ENCODE assay signal across 8 mouse cellular contexts in the genomic region with DNA sequence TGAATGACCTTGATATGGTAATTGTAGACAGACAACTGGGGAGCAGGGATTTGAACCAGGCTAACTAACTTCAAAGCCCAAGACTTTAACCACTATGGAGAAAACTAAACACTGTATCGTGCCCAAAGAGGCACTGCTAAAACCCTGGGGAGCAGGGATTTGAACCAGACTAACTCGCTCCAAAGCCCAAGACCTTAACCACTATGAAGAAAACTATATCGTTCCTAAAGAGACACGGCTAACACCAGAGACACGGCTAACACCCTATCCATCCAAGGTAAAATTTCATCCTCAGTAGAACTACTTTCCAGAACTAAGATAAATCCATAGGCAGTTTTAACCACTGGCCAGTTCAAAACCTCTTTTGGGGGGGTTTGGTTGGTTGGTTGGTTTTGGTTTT. TPM values are rescaled to one million over a fixed set of nuclear protein-coding genes. Genes with fewer than 3 reads are reported as not detected.
DNase-seq lines count a peak whose midpoint lies in the region; ATAC-seq and TF ChIP-seq lines count a peak whose summit lies in the region.

No protein-coding gene starts in this region.

- H3K27ac ChIP-seq in kidney, postnatal 0 days: no peak overlapping the region
- no peak overlapping the region for H3K27ac ChIP-seq in embryonic facial prominence, embryonic 15.5 days (replicated peaks)
- no peak overlapping the region for H3K27ac ChIP-seq in intestine, embryonic 16.5 days (ENCODE audit: low read length)
- no peak overlapping the region for H3K27ac ChIP-seq in midbrain, postnatal 0 days (ENCODE audit: low read depth, low read length)

- no peak for TF ChIP-seq CTCF in kidney, postnatal 0 days (IDR thresholded peaks at IDR 0.05; ENCODE audit: low read depth)
- no peak for TF ChIP-seq CTCF in midbrain, postnatal 0 days (IDR thresholded peaks at IDR 0.05)

- 59% methylated on average over 5 of the region's 5 CpGs for WGBS in kidney, postnatal 0 days
- WGBS in embryonic facial prominence, embryonic 15.5 days: 43% methylated on average over 5 of the region's 5 CpGs
- 49% methylated on average over 5 of the region's 5 CpGs for WGBS in intestine, embryonic 16.5 days
- 41% methylated on average over 5 of the region's 5 CpGs for WGBS in midbrain, postnatal 0 days

- no peaks in the 10 kb centered on the region for H3K9me3 ChIP-seq in kidney, postnatal 0 days (replicated peaks; ENCODE audit: low read length)
- no peaks in the 10 kb centered on the region for H3K9me3 ChIP-seq in embryonic facial prominence, embryonic 15.5 days (replicated peaks)
- no peaks in the 10 kb centered on the region for H3K9me3 ChIP-seq in intestine, embryonic 16.5 days (ENCODE audit: control insufficient read depth, low read length)
- H3K9me3 ChIP-seq in midbrain, postnatal 0 days (ENCODE audit: low read length): no peaks in the 10 kb centered on the region

- ATAC-seq in kidney, postnatal 0 days (replicated peaks; ENCODE audit: low FRiP score, low read depth): no peak
- ATAC-seq in embryonic facial prominence, embryonic 15.5 days (ENCODE audit: insufficient number of reproducible peaks, low FRiP score, low TSS enrichment, low read depth): no peak
- no peak for ATAC-seq in intestine, embryonic 16.5 days
- no peak for ATAC-seq in midbrain, postnatal 0 days (ENCODE audit: low FRiP score)

- intact Hi-C loops in gastrocnemius, postnatal 14 days (cut with DNase I; ENCODE audit: low total_unique reads): no loop called here

- no peaks in the 10 kb centered on the region for H3K27me3 ChIP-seq in kidney, postnatal 0 days (ENCODE audit: insufficient read depth, low read length)
- H3K27me3 ChIP-seq in embryonic facial prominence, embryonic 15.5 days: no peaks in the 10 kb centered on the region
- no peaks in the 10 kb centered on the region for H3K27me3 ChIP-seq in intestine, embryonic 16.5 days (replicated peaks; ENCODE audit: control insufficient read depth, insufficient read depth, low read length)
- H3K27me3 ChIP-seq in midbrain, postnatal 0 days (ENCODE audit: insufficient read depth, low read length): no peaks in the 10 kb centered on the region

- no peak overlapping the region for H3K9ac ChIP-seq in kidney, postnatal 0 days (ENCODE audit: low read depth, low read length)
- H3K9ac ChIP-seq in embryonic facial prominence, embryonic 15.5 days: no peak overlapping the region
- no peak overlapping the region for H3K9ac ChIP-seq in intestine, embryonic 16.5 days (ENCODE audit: low read depth, low read length)
- H3K9ac ChIP-seq in midbrain, postnatal 0 days (replicated peaks; ENCODE audit: low read length, poor library complexity, severe bottlenecking): no peak overlapping the region

- H3K4me2 ChIP-seq in kidney, postnatal 0 days (ENCODE audit: low read length): peak overlapping the region; percentile 74
- H3K4me2 ChIP-seq in embryonic facial prominence, embryonic 15.5 days (replicated peaks): peak overlapping the region; percentile 66
- peak overlapping the region; percentile 82 for H3K4me2 ChIP-seq in intestine, embryonic 16.5 days (ENCODE audit: low read depth, low read length)
- peak overlapping the region; percentile 96; the same call in 1 of the 2 replicates for H3K4me2 ChIP-seq in midbrain, postnatal 0 days (ENCODE audit: low read depth, low read length, poor library complexity, severe bottlenecking)

- H3K4me3 ChIP-seq in kidney, postnatal 0 days (replicated peaks; ENCODE audit: low read depth, low read length): peak overlapping the region; percentile 74
- H3K4me3 ChIP-seq in embryonic facial prominence, embryonic 15.5 days (replicated peaks): peak overlapping the region; percentile 92
- peak overlapping the region; percentile 83 for H3K4me3 ChIP-seq in intestine, embryonic 16.5 days (ENCODE audit: low read length)
- 0 out of 2 replicates have a peak overlapping the region, but pooled peaks have one; percentile 2 for H3K4me3 ChIP-seq in midbrain, postnatal 0 days (ENCODE audit: low read depth, low read length)

- no peaks in the 10 kb centered on the region for H3K36me3 ChIP-seq in kidney, postnatal 0 days (ENCODE audit: insufficient read depth, low read length)
- no peaks in the 10 kb centered on the region for H3K36me3 ChIP-seq in embryonic facial prominence, embryonic 15.5 days
- H3K36me3 ChIP-seq in intestine, embryonic 16.5 days (ENCODE audit: control insufficient read depth, insufficient read depth, low read length): no peaks in the 10 kb centered on the region
- H3K36me3 ChIP-seq in midbrain, postnatal 0 days (ENCODE audit: insufficient read depth, low read length): no peaks in the 10 kb centered on the region

- H3K4me1 ChIP-seq in kidney, postnatal 0 days (replicated peaks; ENCODE audit: insufficient read depth, low read length): peaks cover 12% of the 10 kb centered on the region; the same call in 1 of the 2 replicates
- peaks cover 26% of the 10 kb centered on the region for H3K4me1 ChIP-seq in embryonic facial prominence, embryonic 15.5 days
- peaks cover 15% of the 10 kb centered on the region for H3K4me1 ChIP-seq in intestine, embryonic 16.5 days (ENCODE audit: control insufficient read depth, insufficient read depth, low read length)
- H3K4me1 ChIP-seq in midbrain, postnatal 0 days (ENCODE audit: insufficient read depth, low read length): no peaks in the 10 kb centered on the region; the same call in 1 of the 2 replicates

- no peak for DNase-seq in kidney, postnatal 0 days (ENCODE audit: low spot score)
- DNase-seq in kidney, adult 8-10 months: no peak
- no peak for DNase-seq in midbrain, postnatal 0 days (ENCODE audit: low spot score)
- DNase-seq in adrenal gland, postnatal 14 days: no peak
- DNase-seq in spleen, adult 18-20 months: no peak
- no peak for DNase-seq in gastrocnemius, postnatal 14 days

RNA-seq across cellular contexts. Expression of a gene that starts 1.3 kb away (rescaled TPM):
- 5.5 and 5.9 TPM in 2 replicates for polyA plus RNA-seq in kidney, postnatal 0 days (2015; fragmentation: Nextera tagmentation; extraction: Ambion mirVana)
- polyA plus RNA-seq in embryonic facial prominence, embryonic 15.5 days (2015; fragmentation: Nextera tagmentation; extraction: Ambion mirVana): 5.7 and 8.5 TPM in 2 replicates
- 2.3 and 2.8 TPM in 2 replicates for polyA plus RNA-seq in intestine, embryonic 16.5 days (2015; fragmentation: Nextera tagmentation; extraction: Ambion mirVana)
- 47.4 and 64.1 TPM in 2 replicates for total RNA-seq in midbrain, postnatal 0 days (2014; rRNA removed)
- 4.0 and 5.0 TPM in 2 replicates for polyA plus RNA-seq in midbrain, postnatal 0 days (2015; fragmentation: Nextera tagmentation; extraction: Ambion mirVana)
- total RNA-seq in adrenal gland, postnatal 14 days (2021): 40.4 and 50.1 TPM in 2 replicates
- total RNA-seq in gastrocnemius, postnatal 14 days (2021): 10 to 100 TPM; 28.0 to 32.1 TPM

Comparison
In these comparisons a context has a peak if more than half of its experiments do, and no peak if none do; other contexts are left out.
1. H3K4me3 ChIP-seq: peak in every context shown above with its lines; median percentile 92 in embryonic facial prominence, embryonic 15.5 days; 83 in intestine, embryonic 16.5 days; 74 in kidney, postnatal 0 days; 2 in midbrain, postnatal 0 days.